Mouse (Mus musculus) liver, embryonic 14.5 days (tissue): ENCODE measurements at regions not wholly inside any gene's neighbourhood (a gene's known extent, or its start where the extent isn't known, plus 50 kb on each side); places are given as distances from the start of the nearest gene placed in this dataset.

Experiments
- CTCF ChIP-seq: IDR thresholded peaks from 2 replicates; pipeline ENCODE4 v1.5.1; 2016; ENCODE audit warnings: antibody characterized with exemption, low read depth, control low read depth
- EP300 ChIP-seq: IDR thresholded peaks from 2 replicates; pipeline ENCODE4 v1.6.1; 2016; ENCODE audit warnings: antibody characterized with exemption, low read depth

- no peak for TF ChIP-seq CTCF
- no peak for TF ChIP-seq EP300
These were observed 593.8 kb upstream of the Adamts9 start for GRCm38 (mm10) chr6:93537126-93537525.
